Mouse (Mus musculus): ENCODE measurements around the gene Acvr1b. TPM values are rescaled to one million over a fixed set of nuclear protein-coding genes. Genes with fewer than 3 reads are reported as not detected.

Gene Acvr1b
- polyA plus RNA-seq, 1 experiment from 2014 or later = 5.8 TPM

Small RNA genes lying within 50 kb of the gene (microRNA-seq; reads per million reads assigned to microRNA genes)
- gene Mir6962 = not detected

Other genes starting within 250 kb of the Acvr1b start
- gene Gm47841, start 126.7 kb upstream of the Acvr1b start, polyA plus RNA-seq (2015; fragmentation: Nextera tagmentation; extraction: Ambion mirVana) = not detected in 2 replicates
- gene Fignl2, start 95.5 kb upstream of the Acvr1b start, polyA plus RNA-seq (2015; fragmentation: Nextera tagmentation; extraction: Ambion mirVana) = 0.03 and 0.10 TPM in 2 replicates
- gene Ankrd33, start 58.3 kb upstream of the Acvr1b start, polyA plus RNA-seq (2015; fragmentation: Nextera tagmentation; extraction: Ambion mirVana) = not detected in 2 replicates
- 13.1 and 17.1 TPM in 2 replicates for gene Acvrl1, start 45.5 kb upstream of the Acvr1b start, polyA plus RNA-seq (2015; fragmentation: Nextera tagmentation; extraction: Ambion mirVana)
- 3.3 and 5.0 TPM in 2 replicates for gene Grasp, start 50.1 kb downstream of the Acvr1b start, polyA plus RNA-seq (2015; fragmentation: Nextera tagmentation; extraction: Ambion mirVana)
- 10.6 and 12.5 TPM in 2 replicates for gene Nr4a1, start 80.2 kb downstream of the Acvr1b start, polyA plus RNA-seq (2015; fragmentation: Nextera tagmentation; extraction: Ambion mirVana)
- gene Atg101, start 110.2 kb downstream of the Acvr1b start, polyA plus RNA-seq (2015; fragmentation: Nextera tagmentation; extraction: Ambion mirVana) = 52.0 and 59.9 TPM in 2 replicates
- 3.1 and 4.8 TPM in 2 replicates for gene 6030408B16Rik, start 119.1 kb downstream of the Acvr1b start, polyA plus RNA-seq (2015; fragmentation: Nextera tagmentation; extraction: Ambion mirVana)
- 7.4 and 8.1 TPM in 2 replicates for gene Krt80, start 196.1 kb downstream of the Acvr1b start, polyA plus RNA-seq (2015; fragmentation: Nextera tagmentation; extraction: Ambion mirVana)
- gene Krt7, start 237.0 kb downstream of the Acvr1b start, polyA plus RNA-seq (2015; fragmentation: Nextera tagmentation; extraction: Ambion mirVana) = 17.4 and 28.2 TPM in 2 replicates

All from heart, embryonic 15.5 days (tissue).